Mouse (Mus musculus) megakaryocyte, embryonic 14.5 days (primary cell): ENCODE measurements around the gene Otulin.

Experiments used
- FLI1 ChIP-seq: IDR thresholded peaks from 2 replicates; pipeline ENCODE4 v1.6.1; 2012; ENCODE audit warnings: low read length, inconsistent platforms, mixed read lengths
- GATA1 ChIP-seq: IDR thresholded peaks from 3 replicates; pipeline ENCODE4 v1.6.1; 2012; ENCODE audit warnings: mixed read lengths, low read length, inconsistent platforms, borderline replicate concordance

DNA sequence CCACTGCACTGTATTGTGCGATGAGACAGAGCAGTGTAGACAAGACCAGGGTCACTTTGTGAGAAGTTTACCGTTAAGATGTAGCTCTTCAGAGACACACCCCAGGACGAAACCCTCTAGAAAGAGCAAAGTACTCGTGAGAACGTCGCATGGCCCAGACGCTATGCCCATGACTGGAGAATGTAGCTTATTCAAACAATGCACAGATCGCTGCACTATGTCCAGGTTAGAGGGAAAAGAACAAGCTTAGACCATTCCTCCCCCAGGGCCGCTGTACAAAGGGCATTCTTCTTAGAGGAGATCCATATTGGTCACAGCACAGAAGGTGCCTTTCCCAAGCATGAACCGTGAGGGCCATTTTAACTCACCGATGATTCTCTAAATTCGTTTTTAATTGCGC is 128.2 kb downstream of the Otulin start:
- TF ChIP-seq GATA1 (no peak), FLI1 (no peak)
